Mouse (Mus musculus) hindbrain, embryonic 16.5 days (tissue): ENCODE data around the gene Serinc5. TPM values are rescaled to one million over a fixed set of nuclear protein-coding genes. Genes with fewer than 3 reads are reported as not detected.

Experiments
- ATAC-seq: fragments of 200-750 bp; cut with Nextera tagmentation; 2 replicates; pipeline ENCODE4 v1.8.0; 2017; ENCODE audit warnings: moderate TSS enrichment, moderate library complexity
- H3K27ac ChIP-seq: fragments of 300-500 bp; sonication (generic); 2 replicates; pipeline ENCODE4 v1.5.1; 2014; ENCODE audit warnings: low read depth, mild to moderate bottlenecking, control low read depth, low read length, moderate library complexity
- H3K27me3 ChIP-seq: fragments of 300-500 bp; sonication (generic); replicated peaks from 2 replicates; pipeline ENCODE4 v1.6.1; 2014; ENCODE audit warnings: low read length; ENCODE audit not compliant: control insufficient read depth, insufficient read depth
- H3K36me3 ChIP-seq: fragments of 300-500 bp; sonication (generic); 2 replicates; pipeline ENCODE4 v1.6.1; 2014; ENCODE audit warnings: mild to moderate bottlenecking, low read length, moderate library complexity, mixed read lengths; ENCODE audit not compliant: control insufficient read depth, insufficient read depth
- H3K4me1 ChIP-seq: fragments of 300-500 bp; sonication (generic); 2 replicates; pipeline ENCODE4 v1.6.1; 2014; ENCODE audit warnings: low read depth, low read length; ENCODE audit not compliant: control insufficient read depth, insufficient read depth
- H3K4me2 ChIP-seq: fragments of 300-500 bp; sonication (generic); 2 replicates; pipeline ENCODE4 v1.6.1; 2014; ENCODE audit warnings: mild to moderate bottlenecking, low read length, control low read depth, moderate library complexity
- H3K4me3 ChIP-seq: fragments of 300-500 bp; sonication (generic); 2 replicates; pipeline ENCODE4 v1.5.1; 2014; ENCODE audit warnings: mild to moderate bottlenecking, low read length, control low read depth, moderate library complexity
- H3K9ac ChIP-seq: fragments of 300-500 bp; sonication (generic); 2 replicates; pipeline ENCODE4 v1.6.1; 2014; ENCODE audit warnings: low read depth, mild to moderate bottlenecking, control low read depth, low read length, moderate library complexity
- H3K9me3 ChIP-seq: fragments of 300-500 bp; sonication (generic); 2 replicates; pipeline ENCODE4 v1.6.1; 2014; ENCODE audit warnings: mild to moderate bottlenecking, low read length, moderate library complexity; ENCODE audit not compliant: control insufficient read depth
- WGBS: fragments of 180-500 bp; shearing (Covaris S2); extraction: QIAGEN DNeasy Blood & Tissue Kit; methylation state at CpG from one replicate; pipeline ENCODE4 v1.1.7; 2014; 5-methylcytosine and 5-hydroxymethylcytosine counted together
- polyA plus RNA-seq: library from polyadenylated mRNA; unstranded; fragments of >200 nt; fragmentation: Nextera tagmentation; extraction: Ambion mirVana; gene quantifications from 2 replicates; pipeline ENCODE4 v1.2.1, GENCODE M21; 2015

The Serinc5 gene
- polyA plus RNA-seq, 1 experiment from 2014 or later: 14.7 TPM

- Histone ChIP-seq H3K27ac (peak overlapping the region; percentile 84), H3K36me3 (no peaks in the 10 kb centered on the region), H3K9ac (peak overlapping the region; percentile 85), H3K4me1 (peaks cover 17% of the 10 kb centered on the region), H3K27me3 (no peaks in the 10 kb centered on the region), H3K4me2 (peak overlapping the region; percentile 95), H3K9me3 (no peaks in the 10 kb centered on the region), H3K4me3 (peak overlapping the region; percentile 92)
- WGBS: under 1% methylated on average over 43 of the region's 43 CpGs
- peak; percentile 61 for ATAC-seq
Observed at GRCm38 (mm10) chr13:92611254-92611784, 428 bp downstream of the Serinc5 start.

DNA sequence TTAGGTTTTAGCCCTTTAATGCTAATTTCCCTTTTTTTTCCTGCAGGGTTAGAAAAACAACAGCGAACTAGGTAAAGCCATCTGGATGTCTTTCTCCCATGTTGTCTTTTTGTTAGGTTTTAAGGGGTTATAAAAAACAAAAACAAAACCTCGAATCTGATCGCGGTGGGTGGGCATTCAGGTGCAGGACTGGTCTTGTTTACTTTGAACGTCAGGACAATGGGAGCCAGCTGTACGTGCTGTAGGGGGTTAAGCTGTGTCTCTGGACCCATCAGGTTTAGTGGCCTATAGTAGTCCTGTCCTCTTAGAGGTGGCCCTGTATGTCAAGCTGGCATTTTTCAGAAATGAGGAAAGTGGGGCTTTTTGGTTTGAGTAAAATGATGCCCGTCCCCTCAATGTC lies 1.0 kb downstream of the Serinc5 start:
- no peaks in the 10 kb centered on the region for H3K9me3 ChIP-seq
- H3K9ac ChIP-seq: peak overlapping the region; percentile 85
- H3K27me3 ChIP-seq: no peaks in the 10 kb centered on the region
- peak overlapping the region; percentile 84 for H3K27ac ChIP-seq
- ATAC-seq: no peak
- no peaks in the 10 kb centered on the region for H3K36me3 ChIP-seq
- peak overlapping the region; percentile 95 for H3K4me2 ChIP-seq
- 7% methylated on average over 7 of the region's 7 CpGs for WGBS
- peaks cover 17% of the 10 kb centered on the region for H3K4me1 ChIP-seq
- peak overlapping the region; percentile 92 for H3K4me3 ChIP-seq

DNA sequence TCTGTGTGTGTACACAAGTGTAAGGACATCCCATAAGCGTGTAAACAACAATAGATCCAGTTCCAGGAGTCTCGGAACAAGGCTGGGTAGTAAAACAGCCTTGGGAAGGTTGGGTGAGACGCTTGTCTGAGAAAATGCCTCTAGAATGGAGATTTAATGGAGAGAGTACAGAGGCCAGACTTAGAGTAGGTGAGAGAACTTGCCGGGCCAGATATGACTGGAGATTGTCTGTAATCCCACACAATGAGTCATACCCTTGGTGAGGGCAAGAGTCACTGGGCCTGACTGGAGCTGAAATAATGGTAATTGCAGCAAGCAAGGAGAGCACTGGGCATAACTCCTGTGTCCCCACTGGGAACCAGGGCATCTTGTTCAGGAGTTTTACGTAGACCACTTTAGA lies 2.2 kb downstream of the Serinc5 start:
- no peaks in the 10 kb centered on the region for H3K27me3 ChIP-seq
- no peaks in the 10 kb centered on the region for H3K9me3 ChIP-seq
- H3K4me3 ChIP-seq: peak overlapping the region; percentile 92
- no peaks in the 10 kb centered on the region for H3K36me3 ChIP-seq
- 86% methylated on average over 5 of the region's 5 CpGs for WGBS
- peak overlapping the region; percentile 95 for H3K4me2 ChIP-seq
- ATAC-seq: no peak
- peaks cover 17% of the 10 kb centered on the region for H3K4me1 ChIP-seq
- no peak overlapping the region for H3K9ac ChIP-seq
- H3K27ac ChIP-seq: no peak overlapping the region

- Histone ChIP-seq H3K27me3 (no peaks in the 10 kb centered on the region), H3K4me1 (peaks cover 13% of the 10 kb centered on the region), H3K27ac (no peak overlapping the region), H3K36me3 (no peaks in the 10 kb centered on the region), H3K9me3 (no peaks in the 10 kb centered on the region), H3K9ac (no peak overlapping the region), H3K4me3 (no peak overlapping the region), H3K4me2 (no peak overlapping the region)
- WGBS: 81% methylated on average over 5 of the region's 5 CpGs
- ATAC-seq: no peak
Observed at GRCm38 (mm10) chr13:92615201-92615600, 4.3 kb downstream of the Serinc5 start.

GRCm38 (mm10) chr13:92616459-92616858 lies 5.6 kb downstream of the Serinc5 start:
- Histone ChIP-seq H3K9ac (no peak overlapping the region), H3K9me3 (no peaks in the 10 kb centered on the region), H3K4me1 (peaks cover 13% of the 10 kb centered on the region), H3K4me2 (no peak overlapping the region), H3K27ac (no peak overlapping the region), H3K4me3 (no peak overlapping the region), H3K27me3 (no peaks in the 10 kb centered on the region), H3K36me3 (no peaks in the 10 kb centered on the region)
- no peak for ATAC-seq
- WGBS: 95% methylated on average over 8 of the region's 8 CpGs

GRCm38 (mm10) chr13:92626196-92626595 lies 15.3 kb downstream of the Serinc5 start:
- Histone ChIP-seq H3K27me3 (no peaks in the 10 kb centered on the region), H3K4me3 (no peak overlapping the region), H3K27ac (no peak overlapping the region), H3K9me3 (no peaks in the 10 kb centered on the region), H3K4me2 (no peak overlapping the region), H3K9ac (no peak overlapping the region), H3K36me3 (peaks cover 5% of the 10 kb centered on the region; the same call in 1 of the 2 replicates), H3K4me1 (no peaks in the 10 kb centered on the region)
- no peak for ATAC-seq
- 100% methylated on average over 1 of the region's 1 CpGs for WGBS

- H3K4me2 ChIP-seq: no peak overlapping the region
- no peaks in the 10 kb centered on the region for H3K9me3 ChIP-seq
- no peaks in the 10 kb centered on the region; the same call in 1 of the 2 replicates for H3K4me1 ChIP-seq
- no peak overlapping the region for H3K9ac ChIP-seq
- no peak overlapping the region for H3K4me3 ChIP-seq
- 95% methylated on average over 5 of the region's 5 CpGs for WGBS
- peaks cover 5% of the 10 kb centered on the region; the same call in 1 of the 2 replicates for H3K36me3 ChIP-seq
- no peaks in the 10 kb centered on the region for H3K27me3 ChIP-seq
- H3K27ac ChIP-seq: no peak overlapping the region
- ATAC-seq: no peak
Observed at GRCm38 (mm10) chr13:92626725-92627124, 15.8 kb downstream of the Serinc5 start.

- Histone ChIP-seq H3K4me3 (no peak overlapping the region), H3K36me3 (peaks cover 5% of the 10 kb centered on the region; the same call in 1 of the 2 replicates)
- WGBS: 86% methylated on average over 3 of the region's 3 CpGs
Observed at GRCm38 (mm10) chr13:92629509-92629908, 18.6 kb downstream of the Serinc5 start.

DNA sequence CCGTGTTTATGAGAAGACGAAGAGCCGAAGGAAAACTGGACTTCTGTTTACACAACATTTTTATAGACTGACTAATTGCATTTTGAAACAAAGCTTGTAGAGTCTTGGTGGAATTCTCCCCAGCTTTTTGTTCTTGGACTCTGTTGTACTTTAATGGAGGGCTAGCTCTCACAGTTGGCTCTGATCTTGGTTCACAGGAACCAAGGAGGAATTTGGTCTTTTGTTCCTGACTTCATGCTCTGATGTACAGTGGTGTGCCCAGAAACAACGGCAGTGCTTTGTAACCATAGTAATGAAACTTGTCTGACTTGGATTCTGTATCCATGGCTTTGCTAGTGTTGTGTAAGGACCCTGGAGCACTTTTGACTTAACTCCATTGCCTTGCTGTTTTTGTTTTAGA lies 20.6 kb downstream of the Serinc5 start:
- no peaks in the 10 kb centered on the region for H3K36me3 ChIP-seq
- H3K4me1 ChIP-seq: peaks cover 13% of the 10 kb centered on the region
- H3K9me3 ChIP-seq: no peaks in the 10 kb centered on the region
- no peak overlapping the region for H3K4me3 ChIP-seq
- H3K27me3 ChIP-seq: no peaks in the 10 kb centered on the region
- H3K27ac ChIP-seq: no peak overlapping the region
- H3K9ac ChIP-seq: no peak overlapping the region
- 52% methylated on average over 4 of the region's 4 CpGs for WGBS
- peak; percentile 62 for ATAC-seq
- H3K4me2 ChIP-seq: no peak overlapping the region

More at GRCm38 (mm10) chr13:92629509-92629908, 18.6 kb downstream of the Serinc5 start:
- H3K27ac ChIP-seq: no peak overlapping the region
- no peak overlapping the region for H3K9ac ChIP-seq
- H3K4me1 ChIP-seq: peaks cover 10% of the 10 kb centered on the region
- no peak for ATAC-seq
- no peaks in the 10 kb centered on the region for H3K27me3 ChIP-seq
- H3K9me3 ChIP-seq: no peaks in the 10 kb centered on the region
- H3K4me2 ChIP-seq: no peak overlapping the region
